Mouse (Mus musculus) stomach, embryonic 16.5 days (tissue): ENCODE results near the gene Spryd7. TPM values are rescaled to one million over a fixed set of nuclear protein-coding genes. Genes with fewer than 3 reads are reported as not detected.
"Not testable (repeated sequence)": the region's sequence is repeated elsewhere in the genome, so short reads cannot be mapped to it uniquely, and the experiment has no call there.

Source experiments
- ATAC-seq: fragments of 200-750 bp; cut with Nextera tagmentation; 2 replicates; pipeline ENCODE4 v1.8.0; 2017; ENCODE audit warnings: moderate number of reproducible peaks, moderate TSS enrichment; ENCODE audit not compliant: insufficient read depth, low FRiP score
- H3K27ac ChIP-seq: fragments of 300-500 bp; sonication (generic); 2 replicates; pipeline ENCODE4 v1.5.1; 2014; ENCODE audit warnings: low read length
- H3K27me3 ChIP-seq: fragments of 300-500 bp; sonication (generic); 2 replicates; pipeline ENCODE4 v1.6.1; 2014; ENCODE audit warnings: low read length, control low read depth, mixed read lengths; ENCODE audit not compliant: control insufficient read depth, insufficient read depth
- H3K36me3 ChIP-seq: fragments of 300-500 bp; sonication (generic); 2 replicates; pipeline ENCODE4 v1.6.1; 2014; ENCODE audit warnings: low read length; ENCODE audit not compliant: control insufficient read depth, insufficient read depth
- H3K4me1 ChIP-seq: fragments of 300-500 bp; sonication (generic); 2 replicates; pipeline ENCODE4 v1.6.1; 2014; ENCODE audit warnings: low read length, control low read depth, mixed read lengths; ENCODE audit not compliant: control insufficient read depth, insufficient read depth
- H3K4me2 ChIP-seq: fragments of 300-500 bp; sonication (generic); 2 replicates; pipeline ENCODE4 v1.6.1; 2014; ENCODE audit warnings: low read depth, low read length, mixed read lengths
- H3K4me3 ChIP-seq: fragments of 300-500 bp; sonication (generic); replicated peaks from 2 replicates; pipeline ENCODE4 v1.5.1; 2014; ENCODE audit warnings: mild to moderate bottlenecking, low read length
- H3K9ac ChIP-seq: fragments of 300-500 bp; sonication (generic); 2 replicates; pipeline ENCODE4 v1.6.1; 2014; ENCODE audit warnings: low read length
- H3K9me3 ChIP-seq: fragments of 300-500 bp; sonication (generic); replicated peaks from 2 replicates; pipeline ENCODE4 v1.6.1; 2016; ENCODE audit warnings: low read length, control low read depth; ENCODE audit not compliant: control insufficient read depth
- WGBS: fragments of 180-500 bp; shearing (Covaris S2); extraction: QIAGEN DNeasy Blood & Tissue Kit; methylation state at CpG from one replicate; pipeline ENCODE4 v1.1.7; 2014; 5-methylcytosine and 5-hydroxymethylcytosine counted together
- polyA plus RNA-seq: library from polyadenylated mRNA; unstranded; fragments of >200 nt; fragmentation: Nextera tagmentation; extraction: Ambion mirVana; gene quantifications from 2 replicates; pipeline ENCODE4 v1.2.1, GENCODE M21; 2015

Gene Spryd7
- polyA plus RNA-seq = 21.5 and 22.6 TPM in 2 replicates

DNA sequence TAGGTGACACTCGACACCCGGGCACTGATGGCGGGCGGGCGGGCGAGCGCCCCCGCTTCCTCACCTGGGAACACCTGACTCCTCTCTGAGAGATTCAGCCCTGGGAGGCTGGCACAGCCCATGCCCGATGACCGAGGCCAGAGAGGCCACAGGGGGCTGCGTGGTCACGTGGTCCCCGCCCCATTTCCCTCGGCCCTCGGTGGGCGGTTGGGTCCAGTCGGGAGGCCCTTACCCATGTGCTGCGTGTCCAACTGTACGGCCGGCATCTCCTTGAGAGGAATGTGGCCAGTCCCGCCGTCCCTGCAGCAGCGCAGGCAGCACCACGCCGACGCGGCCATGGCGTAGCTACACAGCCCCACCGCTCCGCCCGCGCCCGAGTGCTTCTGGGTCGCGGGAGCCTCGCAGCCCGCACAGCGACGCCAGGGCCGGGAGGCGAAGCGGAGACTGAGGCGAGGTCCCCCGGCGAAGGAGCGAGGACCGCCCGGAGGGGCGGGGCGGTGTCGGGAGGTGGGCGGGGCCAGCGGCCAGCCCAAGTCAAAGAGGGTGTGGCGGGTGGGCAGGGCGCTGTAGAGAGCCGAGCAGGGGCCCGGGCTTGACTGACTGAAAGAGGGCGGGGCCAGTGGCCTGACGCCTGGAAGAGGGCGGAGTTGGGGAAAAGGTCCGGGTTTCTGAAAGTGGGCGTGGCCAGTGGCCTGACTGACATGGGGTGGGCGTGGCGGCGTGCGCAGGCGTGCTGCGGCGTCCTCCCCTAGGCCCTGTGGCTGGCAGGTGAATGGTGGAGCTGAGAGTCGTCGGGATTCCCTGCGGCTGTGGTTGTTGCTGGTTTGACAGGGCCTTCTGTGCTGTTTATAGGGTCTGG lies at the start of gene Spryd7:
TSS of gene Spryd7 (minus strand) at position 598 of the 859 bp plus-strand sequence.
- Histone ChIP-seq H3K9me3 (no peaks in the 10 kb centered on the region), H3K4me2 (peak within 1 kb of the TSS; percentile 77), H3K9ac (peak within 1 kb of the TSS; percentile 88), H3K27me3 (no peaks in the 10 kb centered on the region), H3K4me3 (peak within 1 kb of the TSS; percentile 81), H3K27ac (peak within 1 kb of the TSS; percentile 90), H3K36me3 (no peaks in the 10 kb centered on the region), H3K4me1 (0 out of 2 replicates have a peak, but pooled peaks cover 3% of the 10 kb centered on the region)
- under 1% methylated on average over 71 of the region's 72 CpGs for whole genome bisulfite sequencing
- ATAC-seq = peak; percentile 98

DNA sequence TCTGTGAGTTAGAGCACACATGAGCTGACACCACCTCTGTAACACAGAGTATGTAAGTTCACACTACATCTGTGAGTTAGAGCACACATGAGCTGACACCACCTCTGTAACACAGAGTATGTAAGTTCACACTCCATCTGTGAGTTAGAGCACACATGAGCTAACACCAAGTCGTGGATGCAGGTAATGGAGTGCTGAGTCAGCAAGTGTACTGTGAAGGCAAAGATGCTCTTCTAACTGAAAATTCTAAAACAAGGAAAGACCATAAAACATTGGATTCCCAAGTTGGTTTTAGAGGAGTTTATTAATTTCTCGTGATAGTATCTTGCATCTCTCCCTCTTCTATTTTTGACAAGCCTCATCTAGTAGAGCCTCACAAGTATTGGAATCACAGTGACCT lies 49.4 kb upstream of the Spryd7 start:
- H3K27ac ChIP-seq, H3K4me1 ChIP-seq, H3K36me3 ChIP-seq, H3K4me2 ChIP-seq, ATAC-seq, H3K9me3 ChIP-seq, H3K27me3 ChIP-seq, H3K4me3 ChIP-seq, H3K9ac ChIP-seq: not testable (repeated sequence)
- WGBS = 84% methylated on average over 2 of the region's 2 CpGs

DNA sequence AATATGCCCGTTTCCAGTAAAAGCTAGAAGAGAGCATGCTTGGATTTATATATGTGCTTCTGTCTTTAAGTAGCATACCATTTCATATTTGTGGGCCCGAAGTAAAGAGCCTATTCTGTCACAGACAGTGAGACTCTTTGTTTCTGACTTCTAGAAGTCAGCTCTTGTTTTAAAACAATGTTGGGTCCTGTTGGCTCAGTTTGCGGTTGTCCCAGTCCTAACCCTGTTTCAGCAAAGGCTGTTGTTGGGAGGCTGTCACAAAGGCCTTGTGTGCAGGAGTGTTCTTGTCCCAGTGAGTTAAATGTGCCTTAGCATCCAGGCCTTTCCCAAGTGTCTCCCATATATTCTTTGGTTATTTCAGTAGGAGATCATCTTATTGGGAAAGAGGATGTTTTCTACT lies 47.4 kb upstream of the Spryd7 start:
- no peak overlapping the region for H3K4me3 ChIP-seq
- no peak overlapping the region for H3K9ac ChIP-seq
- H3K9me3 ChIP-seq = no peaks in the 10 kb centered on the region
- H3K27ac ChIP-seq = no peak overlapping the region
- H3K4me2 ChIP-seq = no peak overlapping the region
- 86% methylated on average over 3 of the region's 3 CpGs for WGBS
- no peaks in the 10 kb centered on the region for H3K27me3 ChIP-seq
- peaks cover 6% of the 10 kb centered on the region; the same call in 1 of the 2 replicates for H3K36me3 ChIP-seq
- H3K4me1 ChIP-seq = peaks cover 10% of the 10 kb centered on the region
- ATAC-seq = no peak

DNA sequence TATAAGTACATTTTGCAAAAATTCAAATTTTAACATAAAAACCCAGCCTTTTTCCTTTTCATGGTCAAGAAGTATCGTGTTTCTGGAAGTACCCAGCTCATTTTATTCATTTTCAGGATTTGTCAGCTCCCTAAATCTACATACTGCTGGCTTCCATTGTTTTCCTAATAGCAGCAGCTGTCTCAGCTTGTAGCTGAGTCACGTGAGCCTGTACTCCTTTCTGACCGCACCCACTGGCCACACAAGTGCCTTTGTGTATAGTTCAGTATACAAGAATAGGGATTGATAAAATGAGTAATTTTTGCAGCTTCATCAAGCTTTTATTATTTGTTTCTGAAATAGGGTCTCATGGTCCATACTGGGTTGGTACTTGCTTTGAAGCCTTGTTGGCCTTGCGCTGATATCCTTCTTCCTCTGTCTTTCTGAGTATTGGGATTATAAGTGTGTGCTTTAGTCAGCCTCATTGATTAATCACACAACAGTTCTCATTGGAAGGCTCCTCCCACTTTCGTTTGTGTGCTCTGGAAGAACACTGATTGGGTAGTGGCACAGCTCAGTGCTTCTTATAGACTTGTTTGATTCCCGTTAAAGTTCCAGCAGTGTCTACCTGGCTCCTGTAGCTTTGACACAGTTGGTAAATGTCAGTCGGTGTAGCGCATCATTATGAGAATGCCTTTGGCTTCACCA lies 46.5 kb upstream of the Spryd7 start:
- Histone ChIP-seq H3K4me1 (peaks cover 10% of the 10 kb centered on the region), H3K27me3 (no peaks in the 10 kb centered on the region), H3K4me3 (no peak overlapping the region), H3K4me2 (no peak overlapping the region), H3K36me3 (peaks cover 6% of the 10 kb centered on the region; the same call in 1 of the 2 replicates), H3K9ac (no peak overlapping the region), H3K27ac (peak overlapping the region; percentile 40), H3K9me3 (no peaks in the 10 kb centered on the region)
- peak; percentile 34; the same call in 1 of the 2 replicates for ATAC-seq
- 71% methylated on average over 8 of the region's 8 CpGs for WGBS

DNA sequence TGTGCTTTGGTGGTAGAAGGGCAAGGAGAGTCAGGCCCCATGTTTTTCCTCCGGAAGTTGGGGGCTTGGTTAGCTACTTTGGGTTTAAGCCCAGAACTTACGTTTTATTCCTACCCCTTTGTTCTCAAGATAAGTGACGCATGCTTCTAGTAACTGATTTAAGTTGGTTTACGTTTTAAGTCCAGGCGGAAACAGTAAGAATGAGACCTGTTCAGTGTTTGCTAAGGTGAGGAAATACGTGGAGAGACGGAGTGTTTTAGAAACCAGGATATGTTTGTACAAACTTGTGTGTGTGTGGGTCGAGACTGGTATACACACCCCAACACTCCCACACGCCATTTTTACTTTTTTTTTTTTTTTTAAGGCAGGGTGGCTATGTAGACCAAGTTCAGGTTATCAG lies 44.7 kb upstream of the Spryd7 start:
- peak overlapping the region; percentile 51; the same call in 1 of the 2 replicates for H3K4me2 ChIP-seq
- WGBS = 52% methylated on average over 9 of the region's 9 CpGs
- no peak for ATAC-seq
- peaks cover 10% of the 10 kb centered on the region for H3K4me1 ChIP-seq
- peaks cover 5% of the 10 kb centered on the region; the same call in 1 of the 2 replicates for H3K36me3 ChIP-seq
- H3K9me3 ChIP-seq = no peaks in the 10 kb centered on the region
- peak overlapping the region; percentile 19 for H3K4me3 ChIP-seq
- peak overlapping the region; percentile 39; the same call in 1 of the 2 replicates for H3K9ac ChIP-seq
- no peaks in the 10 kb centered on the region for H3K27me3 ChIP-seq
- peak overlapping the region; percentile 28 for H3K27ac ChIP-seq

DNA sequence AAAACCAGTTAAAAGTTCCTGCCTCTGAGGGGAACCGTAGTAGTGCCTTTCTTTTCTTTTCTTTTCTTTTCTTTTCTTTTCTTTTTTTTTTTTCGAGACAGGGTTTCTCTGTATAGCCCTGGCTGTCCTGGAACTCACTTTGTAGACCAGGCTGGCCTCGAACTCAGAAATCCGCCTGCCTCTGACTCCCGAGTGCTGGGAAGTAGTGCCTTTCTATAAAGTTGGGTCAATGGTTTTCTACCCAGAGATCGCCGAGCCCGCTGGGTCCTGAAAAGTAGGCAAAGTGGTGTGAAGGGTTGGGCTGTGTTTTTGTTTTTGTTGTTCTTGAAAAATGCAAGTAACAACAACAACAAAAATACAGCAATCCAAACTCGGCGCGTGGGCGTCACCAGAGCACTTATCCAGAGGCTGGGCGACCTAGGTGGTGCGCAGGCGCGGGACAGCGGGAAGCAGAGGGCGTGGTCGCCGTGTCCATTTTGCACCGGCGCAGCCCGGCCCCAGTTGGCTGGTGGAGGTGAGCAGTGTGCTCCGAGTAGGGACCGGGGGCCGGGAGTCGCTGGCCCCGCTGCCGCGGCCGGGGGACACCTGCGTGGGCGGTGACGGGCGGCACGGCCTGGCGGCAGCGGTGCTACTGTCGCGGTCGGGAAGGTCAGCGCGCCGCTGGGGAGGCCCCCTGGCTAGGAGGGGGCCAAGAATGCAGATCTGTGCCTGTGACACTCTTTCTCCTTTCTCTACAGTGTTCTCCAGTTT lies 42.5 kb upstream of the Spryd7 start:
- 3% methylated on average over 44 of the region's 44 CpGs for WGBS
- H3K4me3 ChIP-seq = peak overlapping the region; percentile 86
- no peaks in the 10 kb centered on the region for H3K9me3 ChIP-seq
- H3K36me3 ChIP-seq = no peaks in the 10 kb centered on the region
- H3K4me2 ChIP-seq = peak overlapping the region; percentile 51
- H3K9ac ChIP-seq = peak overlapping the region; percentile 93
- peaks cover 10% of the 10 kb centered on the region for H3K4me1 ChIP-seq
- ATAC-seq = peak; percentile 91
- H3K27ac ChIP-seq = peak overlapping the region; percentile 80
- no peaks in the 10 kb centered on the region for H3K27me3 ChIP-seq

DNA sequence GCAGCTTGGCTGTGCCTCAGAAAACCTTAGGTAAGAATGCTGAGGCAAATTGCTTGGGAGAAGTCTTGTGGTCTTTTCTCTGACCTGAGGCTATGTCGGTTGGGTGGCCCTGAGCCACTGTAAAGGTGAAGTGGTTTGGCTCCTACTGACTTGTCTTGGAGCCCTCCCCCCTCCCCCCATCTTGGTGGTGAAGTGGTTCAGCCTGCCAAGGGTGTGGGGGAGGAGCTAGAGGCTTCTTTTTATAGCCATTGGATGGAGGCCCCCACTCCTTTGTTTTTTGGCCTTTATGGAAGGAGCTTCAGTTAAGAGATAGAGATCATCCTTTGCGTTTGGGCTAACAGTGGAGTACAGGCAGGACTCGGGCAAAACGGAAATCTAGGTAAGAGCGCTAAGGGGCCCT lies 41.3 kb upstream of the Spryd7 start, which contains the start of gene Trim13:
TSS of gene Trim13 (plus strand) at position 280 of the 400 bp plus-strand sequence.
- Histone ChIP-seq H3K4me2 (peak within 1 kb of the TSS; percentile 51), H3K36me3 (no peaks in the 10 kb centered on the region), H3K9ac (peak within 1 kb of the TSS; percentile 93), H3K4me3 (peak within 1 kb of the TSS; percentile 86), H3K4me1 (peaks cover 10% of the 10 kb centered on the region), H3K9me3 (no peaks in the 10 kb centered on the region), H3K27me3 (no peaks in the 10 kb centered on the region), H3K27ac (peak within 1 kb of the TSS; percentile 86)
- 48% methylated on average over 5 of the region's 5 CpGs for WGBS
- ATAC-seq = no peak

DNA sequence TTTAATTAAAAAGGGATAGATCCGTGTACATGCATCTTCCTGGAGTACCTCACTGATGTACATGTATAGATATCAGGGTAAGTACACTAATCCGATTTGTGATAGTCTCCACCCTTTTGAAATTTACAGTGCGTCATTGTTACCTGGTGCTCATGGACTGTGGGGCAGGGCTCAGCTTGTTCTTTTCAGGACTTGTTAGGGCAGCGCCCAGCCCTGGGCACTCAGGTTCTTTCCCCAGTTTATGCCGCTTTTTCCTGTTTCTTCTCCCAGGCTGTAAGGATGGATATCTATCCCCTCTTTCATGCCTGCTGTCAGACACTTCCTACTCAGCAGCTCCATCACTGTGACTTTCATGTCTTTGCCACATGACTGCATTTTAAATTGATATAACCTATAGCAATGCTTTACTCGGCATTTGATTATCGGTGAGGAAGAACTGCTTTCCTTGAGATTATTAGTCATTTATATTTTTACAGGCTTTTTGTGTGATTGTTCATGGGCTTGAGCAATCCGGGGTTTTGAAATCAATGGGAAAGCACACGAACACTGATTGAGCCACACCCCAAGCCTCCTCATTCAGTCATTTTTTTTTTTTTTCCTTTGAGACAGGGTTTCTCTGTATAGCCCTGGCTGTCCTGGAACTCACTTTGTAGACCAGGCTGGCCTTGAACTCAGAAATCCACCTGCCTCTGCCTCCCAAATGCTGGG lies 40.2 kb upstream of the Spryd7 start:
- peak; percentile 41; the same call in 1 of the 2 replicates for ATAC-seq

More for the DNA sequence above, 40.2 kb upstream of the Spryd7 start:
- H3K27me3 ChIP-seq = no peaks in the 10 kb centered on the region
- H3K36me3 ChIP-seq = no peaks in the 10 kb centered on the region
- H3K4me2 ChIP-seq = no peak overlapping the region
- H3K9me3 ChIP-seq = no peaks in the 10 kb centered on the region
- H3K4me1 ChIP-seq = peaks cover 8% of the 10 kb centered on the region
- no peak overlapping the region for H3K9ac ChIP-seq
- 71% methylated on average over 9 of the region's 9 CpGs for WGBS
- peak overlapping the region; percentile 86 for H3K27ac ChIP-seq
- no peak overlapping the region for H3K4me3 ChIP-seq
